Mouse (Mus musculus) neural tube, embryonic 10.5 days (tissue): ENCODE measurements around the gene Avpi1.

Experiments
- DNase-seq: peaks from one replicate; pipeline ENCODE4 v3.0.0-alpha.2; 2017; ENCODE audit warnings: low spot score; ENCODE audit errors: extremely low spot score

Gene Avpi1

DNA sequence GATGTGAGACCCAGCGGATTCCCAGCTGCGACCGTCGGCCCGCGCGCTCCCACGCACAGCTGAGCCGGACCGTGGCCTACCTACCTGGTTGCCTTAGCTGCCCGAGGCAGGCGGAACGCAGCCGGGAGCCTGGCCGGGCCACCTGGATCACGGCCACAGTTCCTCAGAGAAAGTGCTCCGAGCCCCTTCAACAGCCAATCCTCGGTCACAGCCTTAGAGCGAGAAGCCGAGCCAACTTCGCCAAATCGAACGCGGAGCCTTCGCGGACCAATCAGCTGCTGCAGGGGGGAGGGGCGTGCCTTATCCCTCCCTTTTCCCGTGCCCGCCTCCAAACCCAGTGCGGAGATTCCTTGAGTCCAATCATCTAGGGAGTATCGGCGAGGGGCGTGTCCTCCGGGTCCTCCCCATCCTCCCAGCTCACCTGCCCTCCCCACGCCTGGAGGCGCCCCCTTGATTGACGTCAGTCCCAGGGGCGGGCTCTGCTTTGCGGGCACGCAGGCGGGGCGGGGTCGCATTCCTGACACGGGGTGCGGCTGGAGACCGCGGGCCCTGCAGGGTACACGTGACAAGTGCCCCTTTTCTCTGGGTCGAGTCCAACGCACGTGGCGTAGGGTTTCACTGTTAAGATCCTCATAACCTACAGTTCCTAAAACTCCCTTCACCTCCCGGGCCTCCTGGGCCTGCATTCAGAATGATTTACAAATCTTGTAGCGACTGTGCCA, at the start of gene Avpi1:
Gene Avpi1 (minus strand): TSS at position 273 of the 722 bp plus-strand sequence.
- peak; percentile 95 for DNase-seq

DNA sequence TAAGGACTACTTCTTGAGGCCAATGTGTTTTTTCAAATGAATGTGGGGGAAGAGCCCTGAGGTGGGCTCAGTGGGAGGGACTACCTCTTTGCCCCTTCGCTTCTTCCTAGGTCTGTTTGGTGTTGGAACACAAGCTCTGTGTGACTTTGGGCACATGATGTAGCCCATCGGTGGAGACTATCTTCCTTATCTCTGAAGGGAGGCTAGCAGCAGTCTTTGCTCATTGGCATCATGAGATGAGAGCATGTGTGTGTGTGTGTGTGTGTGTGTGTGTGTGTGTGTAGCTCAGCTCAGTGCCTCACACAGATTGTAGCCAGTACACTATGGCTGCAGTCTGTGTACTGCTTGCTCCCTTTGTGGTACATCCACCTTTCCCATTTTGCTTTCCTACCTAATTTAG, 48.6 kb upstream of the Avpi1 start:
- no peak for DNase-seq

DNA sequence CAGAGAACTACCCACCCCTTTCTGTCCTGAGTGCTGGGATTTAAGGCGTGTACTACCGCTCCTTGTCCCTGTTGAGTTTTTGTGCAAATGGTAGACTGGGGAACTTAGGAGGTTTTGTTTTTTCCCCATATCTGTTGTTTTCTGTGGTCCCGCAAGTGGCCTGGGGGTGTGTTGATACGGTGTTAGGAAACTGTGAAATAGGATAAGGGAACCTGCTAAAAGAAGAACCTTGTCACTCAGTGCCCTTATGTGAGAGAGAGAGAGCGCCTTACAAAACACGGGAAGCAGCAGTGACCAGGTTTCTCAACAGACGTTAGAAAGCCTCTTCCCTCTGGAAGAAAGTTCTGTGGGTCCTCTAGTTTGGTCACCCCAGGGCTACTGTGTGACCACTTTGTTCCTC, 48.0 kb upstream of the Avpi1 start:
- DNase-seq, result no peak

DNA sequence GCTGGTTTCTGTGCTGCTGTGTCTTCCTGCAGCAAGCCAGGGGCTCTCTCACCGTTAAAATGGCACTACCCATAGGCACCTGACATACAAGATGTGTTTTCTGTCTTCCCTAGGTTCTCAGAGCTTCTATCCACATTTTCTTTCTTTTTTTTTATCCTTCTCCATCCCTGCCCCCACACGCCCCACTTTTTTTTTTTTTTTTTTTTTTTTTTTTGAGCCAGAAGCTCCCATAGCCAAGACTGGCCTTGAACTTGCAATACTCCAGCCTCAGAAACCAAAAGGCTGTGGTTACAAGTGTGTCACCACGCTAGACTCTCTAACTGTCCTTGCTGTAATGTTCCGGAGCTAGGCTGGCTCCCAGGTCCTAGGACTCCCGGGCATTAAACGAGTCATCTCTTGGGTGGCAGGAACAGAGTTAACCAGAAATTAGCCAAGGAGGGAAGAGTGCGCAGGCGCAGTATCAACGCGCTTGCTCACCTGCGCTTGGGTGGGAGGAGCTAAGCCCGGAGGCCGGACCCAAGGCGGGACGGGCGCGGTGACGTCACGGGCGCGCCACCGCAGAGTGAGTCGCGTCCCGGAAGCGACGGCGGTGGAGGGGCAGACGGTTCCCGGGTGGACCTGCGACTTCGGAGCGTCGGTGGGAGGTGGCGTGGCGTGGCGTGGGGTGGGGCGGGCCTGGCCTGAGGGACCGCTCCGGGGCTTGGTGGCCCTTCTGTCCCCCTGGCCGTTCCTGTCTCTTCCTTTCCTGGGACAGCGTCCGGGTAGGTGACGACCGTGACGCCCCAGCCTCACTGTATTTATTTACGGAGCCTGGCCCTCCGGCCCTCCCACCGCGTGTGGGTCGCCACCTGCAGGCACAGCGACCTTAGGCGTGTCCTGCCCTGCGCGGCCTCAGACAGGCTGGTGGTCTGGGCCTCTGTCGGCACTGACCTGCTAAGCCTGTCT, 41.4 kb upstream of the Avpi1 start:
- DNase-seq, result peak; percentile 88

DNA sequence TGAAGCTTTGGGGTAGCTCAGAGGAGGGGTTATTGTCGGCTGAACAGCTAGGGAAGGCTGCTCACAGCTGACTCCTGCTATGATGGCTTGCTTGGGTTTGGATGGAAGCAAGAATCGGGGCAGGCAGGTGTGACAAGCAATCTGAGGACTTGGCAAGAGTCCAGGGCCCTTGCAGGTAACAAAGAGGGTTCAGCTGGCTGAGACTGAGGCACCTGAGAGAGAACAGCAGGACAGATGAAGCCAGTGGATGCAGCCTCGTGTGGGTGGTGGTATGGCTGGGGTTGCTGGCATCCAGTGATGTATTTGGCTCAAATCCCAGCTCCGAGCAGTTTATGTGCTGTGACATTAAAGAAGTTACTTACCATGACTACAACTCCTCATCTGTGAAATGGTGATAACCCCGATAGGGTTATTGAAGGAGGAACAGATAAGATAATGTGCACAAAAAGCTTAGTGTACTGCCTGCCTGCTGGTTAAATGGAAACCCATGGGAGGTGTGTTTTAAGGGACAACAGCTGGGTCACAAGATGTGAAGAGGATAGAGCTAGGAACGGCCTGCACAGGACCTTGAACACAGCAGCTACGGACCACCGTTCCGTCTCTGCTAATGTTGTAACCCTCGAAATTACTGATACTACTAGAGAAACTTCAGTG, 40.6 kb upstream of the Avpi1 start:
- no peak for DNase-seq

DNA sequence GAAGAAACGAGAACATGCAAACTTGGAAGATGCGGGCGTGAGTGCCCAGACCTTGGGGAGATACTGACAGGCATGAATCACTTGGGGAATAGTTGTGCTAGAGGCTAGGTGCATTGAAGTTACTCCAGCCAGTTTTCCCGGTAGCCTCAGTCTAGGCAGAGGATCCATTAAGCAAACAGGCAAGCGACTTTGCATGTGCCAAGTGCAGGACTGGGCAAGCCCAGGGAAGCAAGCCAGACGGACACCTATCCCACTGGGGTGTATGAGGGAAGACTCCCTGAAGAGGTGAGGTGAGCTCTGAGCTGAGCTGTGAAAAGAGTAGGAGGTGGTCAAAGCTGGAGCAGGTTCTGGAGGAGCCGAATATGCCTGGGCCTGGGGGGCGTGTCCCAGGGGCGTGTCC, 38.6 kb upstream of the Avpi1 start:
- DNase-seq, result no peak

DNA sequence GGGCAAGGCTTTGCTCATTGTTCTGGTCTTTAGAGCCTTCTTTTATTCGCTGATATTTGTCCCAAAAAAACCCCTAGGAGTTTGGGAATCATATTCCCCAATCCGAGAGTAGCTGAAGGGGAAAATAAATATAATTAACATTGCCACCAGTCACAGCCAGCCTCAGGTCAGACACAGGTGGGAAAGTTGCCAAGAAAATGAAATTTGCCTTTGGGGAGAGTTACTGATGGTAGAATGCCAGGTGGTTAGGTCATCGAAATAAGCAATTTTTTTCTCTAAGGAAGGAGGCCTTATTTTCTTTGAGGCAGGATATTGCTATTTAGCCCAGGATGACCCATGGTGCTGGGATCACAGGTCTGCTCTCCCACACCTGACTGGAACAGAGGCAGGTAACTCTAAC, 37.9 kb upstream of the Avpi1 start:
- DNase-seq, result no peak

DNA sequence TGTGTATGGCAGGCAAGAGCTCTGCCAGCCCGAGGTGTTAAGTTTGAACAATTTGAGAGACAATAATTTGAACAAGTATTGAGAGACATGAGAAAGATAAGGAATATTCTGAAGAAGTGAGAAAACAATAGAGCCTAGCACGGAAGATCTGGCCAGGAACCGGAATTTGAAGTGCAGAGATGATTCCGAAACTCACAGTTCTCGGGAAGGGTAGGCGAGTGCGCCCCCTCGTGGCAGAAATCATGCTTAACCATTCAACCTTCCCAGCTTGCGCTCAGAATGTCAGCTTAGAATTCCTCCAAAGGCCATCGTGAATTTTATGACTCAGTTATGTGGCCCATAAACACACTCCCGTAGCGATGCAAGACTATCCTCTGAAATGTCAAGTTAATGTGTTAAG, 37.3 kb upstream of the Avpi1 start:
- DNase-seq, result peak; percentile 87

DNA sequence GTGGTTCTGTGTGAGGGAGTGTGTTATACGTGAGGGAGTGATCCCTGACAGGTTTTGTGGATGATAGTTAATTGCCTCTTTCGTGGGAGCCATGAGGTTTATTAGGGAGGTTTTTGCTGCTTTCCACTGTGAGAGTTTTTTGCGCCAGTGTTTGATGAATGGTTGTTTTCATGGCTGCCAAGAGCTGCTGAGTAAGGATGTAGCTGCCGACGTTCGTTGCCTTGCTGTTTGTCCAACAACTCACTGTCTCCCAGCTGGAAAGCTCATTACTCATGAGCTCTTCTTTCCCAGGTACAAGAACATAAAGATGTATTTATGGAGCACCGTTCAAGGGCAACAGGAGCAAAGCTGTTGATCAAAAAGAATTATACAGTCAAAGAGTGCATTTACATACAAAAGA, 35.3 kb upstream of the Avpi1 start:
- DNase-seq, result no peak

DNA sequence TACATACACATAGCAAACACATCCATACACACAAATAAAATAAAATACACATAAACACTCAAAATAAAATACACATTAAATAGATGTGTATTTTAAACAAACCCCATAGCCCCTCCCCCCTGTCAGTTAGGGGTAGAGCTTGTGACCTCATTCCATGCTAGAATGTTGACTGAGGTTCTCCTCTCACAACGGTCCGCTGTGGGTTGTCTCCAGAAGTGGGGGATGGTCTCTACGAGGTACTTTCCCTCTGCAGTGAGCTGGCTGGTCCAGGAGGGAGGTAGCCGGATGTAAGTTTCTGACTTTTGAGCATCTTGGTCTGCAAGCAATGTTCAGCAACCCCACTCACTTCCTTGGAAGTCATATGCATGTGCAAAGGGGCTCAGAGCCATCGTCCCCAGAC, 34.9 kb upstream of the Avpi1 start, which contains the start of gene Zfyve27:
Gene Zfyve27 (plus strand): TSS at position 188 of the 400 bp plus-strand sequence.
- no peak for DNase-seq

DNA sequence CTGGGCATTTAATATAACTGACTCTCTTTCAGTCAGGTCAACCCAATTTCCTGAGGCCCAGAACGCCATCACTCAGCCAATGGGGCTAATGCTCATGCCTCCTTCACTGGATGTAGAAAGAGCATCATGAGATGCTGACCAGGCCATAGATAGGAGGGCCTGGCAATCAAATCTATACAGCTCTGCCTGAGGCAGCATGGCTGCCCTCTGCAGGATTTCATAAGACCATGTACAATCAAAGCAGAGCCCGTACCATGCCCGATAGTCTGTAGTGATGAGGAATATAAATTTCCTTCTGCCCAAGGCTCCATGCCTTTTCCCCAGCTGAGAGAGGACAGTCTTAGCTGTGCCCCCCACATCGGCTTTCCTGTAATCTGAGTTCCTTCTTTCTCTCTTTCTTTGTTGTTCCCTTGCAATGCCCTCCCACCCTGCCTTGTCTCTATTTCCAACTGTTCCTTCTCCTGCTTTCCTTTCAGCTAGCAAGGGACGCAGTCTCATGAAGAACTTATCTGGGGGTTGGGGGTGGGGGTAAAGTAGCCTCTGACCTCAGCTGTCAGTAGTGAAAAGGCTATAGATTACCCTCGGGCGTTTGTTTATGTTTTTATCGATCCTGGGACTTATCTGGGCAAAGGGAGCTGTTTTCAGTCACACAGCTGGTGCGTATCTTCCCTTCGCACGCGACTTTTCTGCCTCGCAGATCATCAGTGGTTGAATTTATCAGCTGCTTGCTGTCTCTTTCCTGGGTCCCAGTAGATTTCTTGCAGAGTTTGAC, 29.6 kb upstream of the Avpi1 start:
- DNase-seq, result no peak

DNA sequence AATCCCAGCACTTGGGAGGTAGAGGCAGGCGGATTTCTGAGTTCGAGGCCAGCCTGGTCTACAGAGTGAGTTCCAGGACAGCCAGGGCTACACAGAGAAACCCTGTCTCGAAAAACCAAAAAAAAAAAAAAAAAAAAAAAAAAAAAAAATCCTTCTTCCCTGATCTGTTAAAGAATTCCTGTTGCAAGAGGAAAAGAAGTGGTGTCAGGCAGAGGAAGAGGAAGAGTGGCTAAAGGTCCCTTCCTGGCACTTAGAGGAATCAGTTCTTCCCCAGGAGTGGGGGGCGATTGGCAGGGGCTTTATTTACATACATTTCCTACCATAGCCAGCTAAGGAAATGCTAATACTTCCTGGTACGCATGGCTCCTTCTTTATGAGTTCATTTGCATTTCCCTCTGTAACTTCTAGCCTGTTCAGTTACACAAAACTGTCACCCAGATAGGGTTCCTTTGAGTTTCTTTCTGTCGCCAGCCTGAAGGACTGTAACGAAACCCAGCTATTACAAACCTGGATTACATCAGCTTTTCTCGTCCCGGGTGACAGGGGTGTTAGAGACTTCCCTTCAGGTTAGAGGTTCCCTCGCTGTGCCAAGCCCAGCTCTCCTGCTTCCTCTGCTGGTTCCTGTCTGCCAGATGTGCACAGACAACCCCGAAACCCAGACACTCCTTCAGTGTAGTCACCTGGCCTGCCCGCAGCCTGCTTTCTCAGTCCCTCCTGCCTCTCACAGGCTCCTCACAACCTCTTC, 28.8 kb upstream of the Avpi1 start:
- no peak for DNase-seq

DNA sequence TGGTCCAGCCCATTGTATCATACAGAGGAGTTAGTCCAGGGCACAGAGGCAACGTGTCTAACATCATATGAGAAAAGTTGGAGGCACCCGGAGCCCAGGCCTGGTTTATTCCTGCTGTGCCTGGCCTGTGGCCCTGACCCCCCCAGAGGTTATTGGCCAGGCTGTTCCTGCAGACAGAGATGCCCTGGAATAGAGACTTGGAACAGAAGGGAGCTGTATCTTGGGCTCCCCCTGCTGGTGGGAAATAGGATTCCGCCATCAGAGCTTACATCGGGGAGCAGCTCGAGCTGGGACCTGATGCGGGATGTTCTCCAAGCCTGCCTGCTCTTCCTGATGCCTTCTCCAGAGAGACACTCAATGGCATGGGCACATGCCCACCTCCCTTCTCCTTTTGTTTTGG, 23.1 kb upstream of the Avpi1 start:
- peak; percentile 85 for DNase-seq

DNA sequence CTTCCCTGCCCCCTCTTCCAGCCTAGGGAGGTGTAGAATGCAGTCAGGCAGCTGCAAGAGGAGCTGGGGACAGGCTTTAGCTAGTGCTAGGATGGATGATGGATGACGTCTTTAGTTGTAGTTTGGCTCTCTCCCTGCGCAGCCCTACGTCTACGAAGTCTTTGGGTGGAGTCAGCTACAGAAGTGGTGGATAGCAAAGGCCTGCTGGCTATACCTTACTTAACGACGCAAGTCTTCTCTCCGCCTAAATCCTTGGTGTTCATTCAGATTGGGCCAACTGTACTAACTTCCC, 19.7 kb upstream of the Avpi1 start:
- no peak for DNase-seq

DNA sequence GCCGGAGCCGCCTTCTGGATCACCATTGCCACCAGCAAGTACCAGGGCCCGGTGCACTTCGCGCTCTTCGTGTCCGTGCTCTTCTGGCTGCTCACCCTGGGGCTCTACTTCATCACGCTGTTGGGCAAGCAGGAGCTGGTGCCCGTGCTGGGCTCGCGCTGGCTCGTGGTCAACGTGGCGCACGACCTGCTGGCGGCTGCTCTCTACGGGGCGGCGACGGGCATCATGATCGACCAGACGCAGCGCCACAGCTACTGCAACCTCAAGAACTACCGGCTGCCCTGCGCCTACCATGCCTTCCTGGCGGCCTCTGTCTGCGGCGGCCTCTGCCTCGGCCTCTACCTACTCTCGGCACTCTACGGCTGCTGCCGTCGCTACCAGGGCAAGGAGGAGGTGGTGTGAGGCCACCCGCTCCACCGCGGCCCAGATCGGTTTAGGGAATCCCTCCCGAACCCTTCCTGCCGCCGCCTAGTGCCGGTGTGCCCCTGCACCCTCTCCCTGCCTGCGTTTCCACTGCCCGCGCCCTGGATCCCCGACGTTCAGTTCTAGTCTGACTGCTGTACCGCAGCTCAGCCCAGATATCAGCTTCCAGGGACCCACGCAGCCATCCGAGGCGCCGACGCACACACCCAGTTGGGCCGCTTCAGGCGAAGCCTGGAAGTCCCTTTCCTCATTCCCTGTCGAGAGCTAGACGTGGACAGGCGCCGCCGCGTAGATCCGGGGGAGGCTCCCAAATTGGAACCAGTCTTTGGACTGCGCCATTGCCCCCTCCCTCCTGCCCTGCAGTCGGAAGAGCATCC, 19.1 kb upstream of the Avpi1 start:
- peak; percentile 77 for DNase-seq

DNA sequence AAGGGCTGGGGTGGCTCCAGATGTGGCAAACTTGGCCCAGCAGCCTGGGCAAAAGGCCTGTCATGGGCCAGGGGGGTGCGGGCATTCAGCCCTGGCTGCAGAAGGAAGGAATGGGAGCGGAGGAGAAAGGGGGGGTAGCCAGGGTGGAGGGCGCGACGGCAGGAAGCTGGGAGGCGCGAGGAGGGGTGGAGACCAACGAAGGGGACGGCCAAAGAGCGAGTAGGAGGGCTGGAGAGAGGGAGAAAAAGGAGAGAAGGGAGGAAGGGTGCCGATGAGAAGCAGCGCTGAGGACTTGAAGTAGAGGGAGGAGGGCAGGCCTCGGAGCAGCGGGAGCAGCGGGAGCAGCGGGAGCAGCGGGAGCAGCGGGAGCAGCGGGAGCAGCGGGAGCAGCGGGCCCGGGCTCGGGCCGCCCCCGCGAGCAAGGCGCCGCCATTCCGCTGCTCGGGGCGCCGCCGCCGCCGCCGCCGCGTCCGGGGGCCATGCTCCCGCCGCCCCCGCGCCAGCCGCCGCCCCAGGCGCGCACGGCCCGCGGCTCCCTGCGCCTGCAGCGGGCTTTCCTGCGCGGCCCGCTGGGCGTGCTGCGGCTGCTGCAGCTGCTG, 18.4 kb upstream of the Avpi1 start, which contains the start of gene Marveld1:
Gene Marveld1 (plus strand): TSS at position 231 of the 599 bp plus-strand sequence.
- peak; percentile 65 for DNase-seq

DNA sequence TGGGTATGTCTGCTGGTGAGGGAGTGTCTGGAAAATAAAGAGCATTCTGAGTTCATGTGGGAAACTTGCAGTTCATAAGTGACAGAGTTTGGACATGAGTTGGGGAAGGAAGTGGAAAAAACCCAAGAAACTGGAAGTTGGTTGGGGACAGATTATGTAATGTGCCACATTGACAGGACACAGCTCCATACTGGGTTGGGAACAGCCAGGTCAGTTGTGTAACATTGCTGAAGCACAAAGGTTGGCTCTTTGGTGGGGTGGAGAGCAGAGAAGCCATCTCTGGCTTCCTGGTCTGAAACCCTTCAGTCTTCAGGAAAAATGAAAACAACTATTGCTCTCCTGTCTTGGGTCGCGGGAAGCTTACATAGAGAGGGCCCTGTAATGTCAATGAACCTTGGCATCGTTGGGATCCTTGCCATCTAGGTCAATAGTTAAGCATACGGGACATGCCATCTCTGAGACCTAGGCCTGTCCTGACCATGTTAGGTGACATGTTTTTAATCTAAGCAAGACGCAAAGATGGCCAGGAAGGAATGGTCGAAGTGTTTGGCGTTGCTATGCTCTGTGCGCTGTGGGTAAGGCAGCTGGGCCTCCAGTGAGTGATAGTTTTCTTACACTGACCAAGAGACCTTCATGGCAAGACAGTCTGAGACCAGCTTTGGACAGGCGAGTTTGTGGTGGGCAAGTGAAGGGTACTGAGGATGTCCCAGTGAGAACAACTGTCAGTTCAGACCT, 17.6 kb upstream of the Avpi1 start:
- DNase-seq, result no peak

DNA sequence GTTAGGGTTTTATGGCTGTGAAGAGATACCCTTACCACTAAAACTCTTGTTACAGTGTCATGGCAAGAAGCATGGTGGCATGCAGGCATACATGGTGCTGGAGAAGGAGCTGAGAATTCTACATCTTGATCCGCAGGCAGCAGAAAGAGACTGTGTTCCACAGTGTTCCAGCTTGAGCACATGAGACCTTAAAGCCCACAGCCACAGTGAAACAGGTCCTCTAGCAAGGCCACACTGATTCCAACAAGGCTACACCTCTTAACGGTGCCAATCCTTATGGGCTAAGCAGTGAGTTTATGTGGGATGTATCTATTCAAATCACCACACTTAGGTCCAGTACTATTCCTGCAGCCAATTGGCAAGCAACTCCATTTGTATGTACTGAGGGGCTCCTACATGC, 16.9 kb upstream of the Avpi1 start:
- no peak for DNase-seq

DNA sequence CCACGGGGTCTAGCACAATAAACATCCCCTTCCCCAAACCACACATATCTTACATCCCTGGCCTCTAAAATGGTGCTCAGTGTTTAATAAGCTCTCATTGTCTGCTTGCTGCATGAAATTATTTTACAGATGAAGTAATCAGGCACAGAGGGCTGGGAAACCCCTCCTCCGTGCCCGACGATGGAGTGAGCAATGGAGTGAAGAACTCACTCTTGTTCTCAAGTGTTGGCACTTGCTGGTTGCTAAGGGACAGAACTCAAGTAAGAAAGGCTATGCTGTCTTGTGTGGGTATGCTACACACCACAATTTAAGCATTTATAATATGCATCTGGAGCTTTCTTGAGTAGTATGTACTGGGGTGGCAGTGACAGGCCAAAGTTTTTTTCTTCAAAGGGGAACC, 16.4 kb upstream of the Avpi1 start:
- no peak for DNase-seq
